Mouse (Mus musculus): Measurements from ENCODE around the gene Agtrap. TPM values are rescaled to one million over a fixed set of nuclear protein-coding genes. Genes with fewer than 3 reads are reported as not detected.

The Agtrap gene
- total RNA-seq, 2 experiments from 2014 or later, result 33.6 to 37.0 TPM

GRCm38 (mm10) chr4:148079944-148080596, 7.8 kb downstream of the Agtrap start:
- no peak for DNase-seq
- intact Hi-C loops (cut with DNase I), result no loop called here

GRCm38 (mm10) chr4:148079212-148079611, 8.6 kb downstream of the Agtrap start:
- no peak for DNase-seq
- intact Hi-C loops (cut with DNase I), result no loop called here

- DNase-seq, result no peak
- intact Hi-C loops (cut with DNase I), result no loop called here
Measured at GRCm38 (mm10) chr4:148075881-148076280, 11.9 kb downstream of the Agtrap start.

GRCm38 (mm10) chr4:148075259-148075658, 12.6 kb downstream of the Agtrap start:
- peak; percentile 79 to 88 for DNase-seq
- intact Hi-C loops (cut with DNase I), result no loop called here

GRCm38 (mm10) chr4:148074521-148075189, 13.2 kb downstream of the Agtrap start:
- intact Hi-C loops (cut with DNase I), result no loop called here
- peak in 1 of 2 experiments; percentile 46 for DNase-seq

- peak; percentile 55 to 61 for DNase-seq
- intact Hi-C loops (cut with DNase I), result no loop called here
Measured at GRCm38 (mm10) chr4:148071508-148071907, 16.3 kb downstream of the Agtrap start.

GRCm38 (mm10) chr4:148069602-148070218, 18.1 kb downstream of the Agtrap start:
- no peak for DNase-seq
- intact Hi-C loops (cut with DNase I), result no loop called here

GRCm38 (mm10) chr4:148067346-148067745, 20.5 kb downstream of the Agtrap start:
- intact Hi-C loops (cut with DNase I), result no loop called here
- DNase-seq, result no peak

GRCm38 (mm10) chr4:148066401-148066744, 21.5 kb downstream of the Agtrap start:
- intact Hi-C loops (cut with DNase I), result no loop called here
- peak; percentile 58 to 66 for DNase-seq

- intact Hi-C loops (cut with DNase I), result no loop called here
Measured at GRCm38 (mm10) chr4:148065702-148066400, 22.0 kb downstream of the Agtrap start.

GRCm38 (mm10) chr4:148061086-148061480, 26.7 kb downstream of the Agtrap start:
- intact Hi-C loops (cut with DNase I), result no loop called here
- no peak for DNase-seq

More at GRCm38 (mm10) chr4:148065702-148066400, 22.0 kb downstream of the Agtrap start:
- DNase-seq, result peak in 1 of 2 experiments; percentile 46

GRCm38 (mm10) chr4:148060120-148061085, 27.4 kb downstream of the Agtrap start:
- peak; percentile 52 to 65 for DNase-seq
- intact Hi-C loops (cut with DNase I), result no loop called here

- no peak for DNase-seq
- intact Hi-C loops (cut with DNase I), result no loop called here
Measured at GRCm38 (mm10) chr4:148058993-148059392, 28.8 kb downstream of the Agtrap start.

- intact Hi-C loops (cut with DNase I), result no loop called here
Measured at GRCm38 (mm10) chr4:148058218-148058819, 29.5 kb downstream of the Agtrap start.

GRCm38 (mm10) chr4:148057661-148058209, 30.1 kb downstream of the Agtrap start:
- intact Hi-C loops (cut with DNase I), result no loop called here
- DNase-seq, result no peak

More at GRCm38 (mm10) chr4:148058218-148058819, 29.5 kb downstream of the Agtrap start:
- DNase-seq, result no peak

- DNase-seq, result peak; percentile 85 to 89
- intact Hi-C loops (cut with DNase I), result no loop called here
Measured at GRCm38 (mm10) chr4:148056801-148057200, 31.0 kb downstream of the Agtrap start.

GRCm38 (mm10) chr4:148056246-148056645, 31.6 kb downstream of the Agtrap start:
- peak; percentile 39 to 53 for DNase-seq
- intact Hi-C loops (cut with DNase I), result no loop called here

GRCm38 (mm10) chr4:148054961-148055695, 32.7 kb downstream of the Agtrap start:
- no peak for DNase-seq
- intact Hi-C loops (cut with DNase I), result no loop called here
